Mouse (Mus musculus): ENCODE data around the gene Hmgb1.

- TF ChIP-seq CTCF (conservative IDR thresholded peaks at IDR 0.05; ENCODE audit: insufficient read depth, insufficient read length, low read depth, low read length) = no peak
- TF ChIP-seq POLR2A (IDR thresholded peaks at IDR 0.05; ENCODE audit: low read depth, low read length) = no peak
These were observed 70.8 kb downstream of the Hmgb1 start for GRCm38 (mm10) chr5:149113439-149113838.

All from kidney, adult 2 months (tissue).